Mouse (Mus musculus): Measurements from ENCODE around the gene Sp6. TPM values are rescaled to one million over a fixed set of nuclear protein-coding genes. Genes with fewer than 3 reads are reported as not detected.

The Sp6 gene
- polyA plus RNA-seq, 1 experiment from 2014 or later, result 22.0 TPM

DNA sequence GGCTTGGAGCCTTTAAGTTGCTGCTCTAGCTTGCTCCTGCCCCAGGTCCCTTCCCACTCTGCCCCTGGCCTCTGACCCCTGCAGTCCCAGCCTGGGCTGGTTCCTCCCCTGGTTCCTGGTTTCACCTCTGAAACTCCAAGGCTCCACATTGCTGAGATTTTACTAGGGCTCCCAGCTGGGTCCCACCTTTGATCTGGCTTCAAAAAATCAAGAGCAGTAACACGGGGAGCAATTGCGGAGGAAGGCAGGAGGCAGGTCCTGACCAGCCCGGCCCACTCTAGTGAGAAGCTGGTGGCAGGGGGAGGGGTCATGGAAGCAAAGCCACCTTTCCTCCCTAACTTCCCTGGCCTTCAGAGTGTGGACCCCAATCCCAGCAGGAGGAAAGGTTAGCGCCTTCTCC lies 28.3 kb upstream of the Sp6 start:
- 44% methylated on average over 4 of the region's 4 CpGs for WGBS
- Histone ChIP-seq H3K9me3 (ENCODE audit: control insufficient read depth, low read length) (no peaks in the 10 kb centered on the region), H3K9ac (ENCODE audit: low read length) (no peak overlapping the region), H3K4me1 (replicated peaks; ENCODE audit: control insufficient read depth, insufficient read depth) (0 out of 2 replicates have a peak, but pooled peaks cover 3% of the 10 kb centered on the region), H3K4me3 (ENCODE audit: low read depth, low read length) (no peak overlapping the region), H3K36me3 (ENCODE audit: control insufficient read depth, insufficient read depth, low read length) (no peaks in the 10 kb centered on the region), H3K27me3 (ENCODE audit: control insufficient read depth, insufficient read depth, low read length) (no peaks in the 10 kb centered on the region), H3K27ac (replicated peaks) (no peak overlapping the region), H3K4me2 (replicated peaks; ENCODE audit: low read depth) (no peak overlapping the region)
- ATAC-seq (ENCODE audit: low FRiP score, low TSS enrichment), result no peak
- TF ChIP-seq CTCF (IDR thresholded peaks at IDR 0.05; ENCODE audit: low read depth), result no peak
- TF ChIP-seq EP300 (optimal IDR thresholded peaks at IDR 0.05), result no peak
- DNase-seq (ENCODE audit: low spot score), result no peak

- WGBS, result 29% methylated on average over 3 of the region's 3 CpGs
- Histone ChIP-seq H3K9me3 (ENCODE audit: control insufficient read depth, low read length) (no peaks in the 10 kb centered on the region), H3K4me2 (replicated peaks; ENCODE audit: low read depth) (no peak overlapping the region), H3K9ac (ENCODE audit: low read length) (no peak overlapping the region), H3K36me3 (ENCODE audit: control insufficient read depth, insufficient read depth, low read length) (no peaks in the 10 kb centered on the region), H3K27me3 (ENCODE audit: control insufficient read depth, insufficient read depth, low read length) (no peaks in the 10 kb centered on the region), H3K27ac (replicated peaks) (no peak overlapping the region), H3K4me3 (ENCODE audit: low read depth, low read length) (no peak overlapping the region), H3K4me1 (replicated peaks; ENCODE audit: control insufficient read depth, insufficient read depth) (0 out of 2 replicates have a peak, but pooled peaks cover 3% of the 10 kb centered on the region)
- DNase-seq (ENCODE audit: low spot score), result no peak
- TF ChIP-seq CTCF (IDR thresholded peaks at IDR 0.05; ENCODE audit: low read depth), result no peak
- no peak for TF ChIP-seq EP300 (optimal IDR thresholded peaks at IDR 0.05)
- ATAC-seq (ENCODE audit: low FRiP score, low TSS enrichment), result no peak
Observed at GRCm38 (mm10) chr11:96986463-96986862, 26.7 kb upstream of the Sp6 start.

GRCm38 (mm10) chr11:96987873-96988655 lies 25.1 kb upstream of the Sp6 start:
- 8% methylated on average over 31 of the region's 31 CpGs for WGBS
- Histone ChIP-seq H3K27ac (replicated peaks) (no peak overlapping the region), H3K9me3 (ENCODE audit: control insufficient read depth, low read length) (no peaks in the 10 kb centered on the region), H3K36me3 (ENCODE audit: control insufficient read depth, insufficient read depth, low read length) (no peaks in the 10 kb centered on the region), H3K4me3 (ENCODE audit: low read depth, low read length) (0 out of 2 replicates have a peak overlapping the region, but pooled peaks have one; percentile 8), H3K27me3 (ENCODE audit: control insufficient read depth, insufficient read depth, low read length) (no peaks in the 10 kb centered on the region), H3K4me2 (replicated peaks; ENCODE audit: low read depth) (peak overlapping the region; percentile 38), H3K9ac (ENCODE audit: low read length) (0 out of 2 replicates have a peak overlapping the region, but pooled peaks have one; percentile 13), H3K4me1 (replicated peaks; ENCODE audit: control insufficient read depth, insufficient read depth) (0 out of 2 replicates have a peak, but pooled peaks cover 3% of the 10 kb centered on the region)
- DNase-seq (ENCODE audit: low spot score), result peak; percentile 37
- no peak for TF ChIP-seq EP300 (optimal IDR thresholded peaks at IDR 0.05)
- ATAC-seq (ENCODE audit: low FRiP score, low TSS enrichment), result no peak; the same call in 1 of the 2 replicates

DNA sequence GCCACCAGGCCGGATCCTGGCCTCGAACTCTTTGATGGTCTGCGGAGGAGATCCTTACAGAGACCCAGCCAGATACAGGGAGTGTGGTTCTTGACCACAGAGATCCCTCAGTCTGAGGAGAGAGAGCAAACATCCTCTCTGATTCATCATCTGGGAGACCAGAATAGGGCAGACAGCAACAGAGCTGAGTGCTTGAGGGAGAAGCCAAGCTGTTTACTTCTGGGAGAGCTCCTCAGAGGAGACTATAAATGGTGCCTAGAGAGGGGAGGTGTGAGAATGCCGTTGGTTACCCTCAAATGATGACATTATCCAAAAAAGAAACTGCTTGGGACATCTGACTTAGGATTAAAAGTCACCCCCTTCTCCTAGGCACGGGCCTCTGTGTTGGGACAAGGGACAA lies 21.7 kb upstream of the Sp6 start:
- Histone ChIP-seq H3K36me3 (ENCODE audit: control insufficient read depth, insufficient read depth, low read length) (no peaks in the 10 kb centered on the region), H3K4me1 (replicated peaks; ENCODE audit: control insufficient read depth, insufficient read depth) (0 out of 2 replicates have a peak, but pooled peaks cover 3% of the 10 kb centered on the region), H3K9ac (ENCODE audit: low read length) (no peak overlapping the region), H3K27ac (replicated peaks) (no peak overlapping the region), H3K27me3 (ENCODE audit: control insufficient read depth, insufficient read depth, low read length) (no peaks in the 10 kb centered on the region), H3K9me3 (ENCODE audit: control insufficient read depth, low read length) (no peaks in the 10 kb centered on the region), H3K4me3 (ENCODE audit: low read depth, low read length) (no peak overlapping the region), H3K4me2 (replicated peaks; ENCODE audit: low read depth) (no peak overlapping the region)
- ATAC-seq (ENCODE audit: low FRiP score, low TSS enrichment) (no peak), DNase-seq (ENCODE audit: low spot score) (no peak)
- WGBS, result 73% methylated on average over 5 of the region's 5 CpGs
- TF ChIP-seq CTCF (IDR thresholded peaks at IDR 0.05; ENCODE audit: low read depth), result no peak
- no peak for TF ChIP-seq EP300 (optimal IDR thresholded peaks at IDR 0.05)

DNA sequence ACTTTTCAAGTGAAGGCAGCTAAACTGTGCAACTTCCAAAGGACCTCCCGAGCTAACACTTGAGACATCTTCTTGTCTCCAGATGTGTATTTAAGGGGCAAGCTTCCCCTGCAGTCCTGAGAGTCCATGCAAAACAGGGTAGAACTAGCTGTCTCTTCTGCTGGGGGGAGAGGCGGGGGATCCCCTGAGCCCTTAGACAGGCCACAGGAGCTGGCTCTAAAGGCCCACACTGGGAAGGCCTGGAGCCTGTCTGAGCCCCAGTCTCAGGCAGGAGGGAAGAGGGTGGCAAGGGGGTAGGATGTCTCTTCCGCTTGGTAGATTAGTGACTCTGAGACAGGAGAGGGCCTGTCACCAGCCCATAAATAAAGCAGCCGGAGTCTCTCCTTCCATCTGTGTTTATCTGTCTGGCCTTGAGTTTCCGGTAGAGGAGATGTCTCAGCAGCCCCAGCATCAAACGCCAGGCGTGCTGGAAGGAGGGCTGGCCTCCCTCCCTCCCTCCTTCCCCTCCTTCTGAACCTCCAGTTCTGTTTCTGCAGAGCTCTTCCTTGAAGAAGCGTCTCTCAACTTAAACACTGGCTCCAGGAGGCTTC lies 20.4 kb upstream of the Sp6 start:
- Histone ChIP-seq H3K4me2 (replicated peaks; ENCODE audit: low read depth) (no peak overlapping the region), H3K27me3 (ENCODE audit: control insufficient read depth, insufficient read depth, low read length) (no peaks in the 10 kb centered on the region), H3K9ac (ENCODE audit: low read length) (no peak overlapping the region), H3K27ac (replicated peaks) (peak overlapping the region; percentile 67), H3K4me1 (replicated peaks; ENCODE audit: control insufficient read depth, insufficient read depth) (0 out of 2 replicates have a peak, but pooled peaks cover 3% of the 10 kb centered on the region), H3K4me3 (ENCODE audit: low read depth, low read length) (no peak overlapping the region), H3K9me3 (ENCODE audit: control insufficient read depth, low read length) (no peaks in the 10 kb centered on the region), H3K36me3 (ENCODE audit: control insufficient read depth, insufficient read depth, low read length) (no peaks in the 10 kb centered on the region)
- WGBS, result 43% methylated on average over 8 of the region's 8 CpGs
- TF ChIP-seq EP300 (optimal IDR thresholded peaks at IDR 0.05) (no peak), CTCF (IDR thresholded peaks at IDR 0.05; ENCODE audit: low read depth) (no peak)
- no peak for DNase-seq (ENCODE audit: low spot score)
- ATAC-seq (ENCODE audit: low FRiP score, low TSS enrichment), result no peak

- Histone ChIP-seq H3K4me1 (replicated peaks; ENCODE audit: control insufficient read depth, insufficient read depth) (no peaks in the 10 kb centered on the region), H3K27me3 (ENCODE audit: control insufficient read depth, insufficient read depth, low read length) (no peaks in the 10 kb centered on the region), H3K9me3 (ENCODE audit: control insufficient read depth, low read length) (no peaks in the 10 kb centered on the region), H3K4me2 (replicated peaks; ENCODE audit: low read depth) (no peak overlapping the region), H3K4me3 (ENCODE audit: low read depth, low read length) (no peak overlapping the region), H3K27ac (replicated peaks) (no peak overlapping the region), H3K36me3 (ENCODE audit: control insufficient read depth, insufficient read depth, low read length) (no peaks in the 10 kb centered on the region), H3K9ac (ENCODE audit: low read length) (no peak overlapping the region)
- TF ChIP-seq CTCF (IDR thresholded peaks at IDR 0.05; ENCODE audit: low read depth) (no peak), EP300 (optimal IDR thresholded peaks at IDR 0.05) (no peak)
- no peak for DNase-seq (ENCODE audit: low spot score)
- 31% methylated on average over 5 of the region's 5 CpGs for WGBS
- no peak for ATAC-seq (ENCODE audit: low FRiP score, low TSS enrichment)
Observed at GRCm38 (mm10) chr11:96995031-96995430, 18.2 kb upstream of the Sp6 start.
